Mouse (Mus musculus) G1E-ER4 (cell line): ENCODE measurements around the gene Acox3. TPM values are rescaled to one million over a fixed set of nuclear protein-coding genes. Genes with fewer than 3 reads are reported as not detected.
A peak's percentile ranks its signal among the peaks of the same experiment; 100 is the strongest.

Experiments
- GATA1 ChIP-seq: IDR thresholded peaks from one replicate; pipeline ENCODE4 v1.8.0; 2012; ENCODE audit warnings: low read length, inconsistent platforms
- polyA plus RNA-seq: library from polyadenylated mRNA; stranded (reverse); fragments of >175 nt; gene quantifications from 2 replicates; pipeline ENCODE4 v1.2.3, GENCODE M21; 2012

The Acox3 gene
- 3.7 and 4.3 TPM in 2 replicates for polyA plus RNA-seq

DNA sequence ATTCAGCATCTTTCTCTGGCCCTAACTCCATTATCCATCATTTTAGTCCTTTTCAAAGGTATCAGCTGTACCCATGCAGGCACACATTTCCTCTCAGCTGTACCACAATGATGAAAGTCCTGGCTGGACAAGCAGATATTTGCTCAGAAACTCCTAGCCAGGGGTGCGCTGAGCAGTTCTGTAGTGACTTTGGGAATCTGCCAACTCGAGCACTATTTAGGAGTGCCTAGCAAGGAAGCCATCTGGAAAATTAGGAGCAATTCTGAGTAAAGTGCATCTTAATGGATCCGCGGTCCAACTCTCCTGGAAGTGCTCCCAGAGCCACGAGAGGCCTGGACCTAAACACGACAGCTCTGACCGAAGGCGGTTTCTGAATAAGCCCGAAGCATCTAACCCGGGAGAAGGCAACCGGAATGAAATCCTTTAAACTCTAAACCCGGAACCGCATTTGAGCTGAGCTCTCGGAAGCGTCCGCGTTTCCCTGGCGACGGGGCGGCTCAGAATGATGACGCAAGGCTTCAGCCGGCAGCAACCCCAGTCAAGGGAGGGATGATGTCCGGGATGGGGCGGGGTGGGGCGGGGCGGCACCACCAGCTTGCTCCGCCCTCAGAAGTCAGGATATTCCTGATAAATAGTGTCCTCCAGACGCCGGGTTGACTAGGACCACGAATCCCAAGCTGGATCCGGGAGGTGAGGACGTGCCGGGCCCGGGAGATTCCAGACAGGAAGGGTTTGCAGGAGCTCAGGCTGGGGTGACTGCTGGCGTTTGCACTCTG is at the start of gene Acox3:
TSS of gene Acox3 (plus strand) at position 596 of the 776 bp plus-strand sequence.
- TF ChIP-seq GATA1: no peak

- TF ChIP-seq GATA1: no peak
Observed at GRCm38 (mm10) chr5:35536271-35536670, 46.6 kb upstream of the Acox3 start.

- TF ChIP-seq GATA1: no peak
Observed at GRCm38 (mm10) chr5:35537474-35537873, 45.4 kb upstream of the Acox3 start.

GRCm38 (mm10) chr5:35538022-35538421 is 44.8 kb upstream of the Acox3 start:
- TF ChIP-seq GATA1: no peak

DNA sequence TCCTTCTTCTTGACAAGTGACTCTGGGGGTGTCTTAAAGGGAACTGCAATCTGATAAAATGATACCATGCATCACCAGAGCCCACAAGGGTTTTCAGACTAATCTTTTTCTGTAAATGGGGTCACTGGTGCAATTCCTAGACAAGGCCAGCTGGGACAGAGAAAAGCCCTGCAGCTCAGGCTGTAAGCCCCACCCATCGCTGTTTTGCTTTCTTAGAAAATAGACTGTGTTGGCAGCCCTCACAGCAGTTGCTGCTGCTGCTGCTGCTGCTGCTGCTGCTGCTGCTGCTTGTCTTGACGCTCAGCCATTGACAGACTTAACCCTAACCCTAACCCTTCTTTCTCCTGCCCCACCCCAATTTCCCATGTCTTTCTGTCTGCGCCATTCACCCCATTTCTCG is 43.3 kb upstream of the Acox3 start:
- TF ChIP-seq GATA1: no peak

- TF ChIP-seq GATA1: no peak
Observed at GRCm38 (mm10) chr5:35540555-35540954, 42.3 kb upstream of the Acox3 start.

GRCm38 (mm10) chr5:35541059-35541790 is 41.6 kb upstream of the Acox3 start:
- no peak for TF ChIP-seq GATA1

DNA sequence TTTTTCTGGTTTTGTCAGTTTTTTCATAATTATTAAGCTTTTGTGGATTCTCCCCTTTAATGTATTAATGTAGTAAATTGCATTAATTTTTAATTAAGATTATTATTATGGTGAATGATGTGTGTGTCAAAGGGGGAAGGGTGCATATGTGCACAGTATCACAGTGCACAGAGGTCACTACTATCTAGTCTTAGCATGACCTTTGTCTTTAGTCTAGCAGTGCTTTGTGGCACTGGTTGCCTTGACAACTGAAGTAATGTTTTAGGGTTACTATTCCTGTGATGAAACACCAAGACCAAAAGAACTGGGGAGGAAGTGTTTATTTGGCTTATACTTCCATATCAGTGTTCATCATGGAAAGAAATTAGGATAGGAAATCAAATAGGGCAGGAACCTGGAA is 36.7 kb upstream of the Acox3 start:
- TF ChIP-seq GATA1: no peak

GRCm38 (mm10) chr5:35551855-35552837 is 30.7 kb upstream of the Acox3 start:
- no peak for TF ChIP-seq GATA1

DNA sequence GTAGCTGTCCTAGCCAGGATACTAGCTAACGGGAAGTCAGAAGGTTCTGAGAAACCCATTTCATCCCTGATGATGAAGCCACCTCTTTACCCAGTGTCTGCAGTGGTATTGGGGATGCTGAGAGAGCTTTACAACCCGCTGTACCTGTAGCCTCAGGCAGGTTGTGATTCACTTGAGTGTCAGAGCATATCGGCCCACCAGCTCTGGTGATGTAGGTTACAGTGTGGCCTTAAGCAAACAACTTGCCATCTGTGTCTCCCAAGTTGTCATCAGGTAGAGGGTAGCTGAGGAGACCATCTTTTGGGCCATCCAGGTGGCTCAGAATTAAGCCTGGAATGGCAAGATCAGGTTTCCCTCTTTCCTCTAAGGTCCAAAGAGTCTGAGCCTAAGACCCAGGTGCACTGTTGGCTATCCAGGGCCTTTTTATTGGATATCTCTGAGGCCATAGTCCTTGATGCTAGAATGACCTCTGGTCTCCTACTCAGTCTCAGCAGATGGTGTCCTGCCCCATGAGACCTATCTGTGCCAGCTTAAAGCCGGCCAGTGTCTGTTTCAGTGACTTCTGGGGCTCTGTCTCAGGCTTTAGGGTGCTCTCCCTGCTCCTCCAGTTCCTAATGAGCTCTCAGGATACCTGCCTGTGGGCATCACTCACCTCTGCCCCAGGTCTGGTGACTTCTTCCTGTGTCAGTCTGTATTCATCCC is 29.9 kb upstream of the Acox3 start:
- no peak for TF ChIP-seq GATA1

GRCm38 (mm10) chr5:35556393-35556792 is 26.4 kb upstream of the Acox3 start:
- no peak for TF ChIP-seq GATA1

- TF ChIP-seq GATA1: no peak
Observed at GRCm38 (mm10) chr5:35557946-35558621, 24.8 kb upstream of the Acox3 start.

- TF ChIP-seq GATA1: peak; percentile 72
Observed at GRCm38 (mm10) chr5:35559447-35559846, 23.4 kb upstream of the Acox3 start.

DNA sequence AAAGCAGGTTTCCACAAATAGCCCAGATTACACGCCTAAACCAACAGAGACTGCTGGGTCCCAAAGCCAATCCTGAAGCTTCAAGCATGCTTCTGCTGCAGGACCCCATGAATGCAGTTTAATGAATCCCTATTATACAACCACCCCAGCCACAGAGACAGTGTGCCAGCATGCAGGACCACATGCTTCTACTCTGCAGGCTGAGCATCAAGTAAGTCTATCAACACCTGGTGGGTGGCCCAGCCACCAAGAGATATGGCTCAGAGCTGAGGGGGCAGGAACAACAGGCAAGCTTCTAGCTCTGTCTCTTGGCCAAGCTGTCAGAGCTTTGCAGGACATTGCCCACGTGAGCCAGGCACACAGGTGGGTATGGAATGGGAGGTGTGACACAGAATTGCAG is 20.2 kb upstream of the Acox3 start:
- TF ChIP-seq GATA1: no peak
